Mouse (Mus musculus) cerebellum, adult 2 months (tissue): ENCODE data around the gene Rragc.

Experiments
- CTCF ChIP-seq: fragments of 200-500 bp; IDR thresholded peaks from 2 replicates; pipeline ENCODE4 v1.5.1; 2011; ENCODE audit warnings: low read depth, mild to moderate bottlenecking, control low read depth, low read length, moderate library complexity, borderline replicate concordance; ENCODE audit not compliant: insufficient read depth
- POLR2A ChIP-seq: fragments of 200-500 bp; IDR thresholded peaks from 2 replicates; pipeline ENCODE4 v1.6.1; 2011; ENCODE audit warnings: low read length, control low read depth, borderline replicate concordance; ENCODE audit not compliant: insufficient read depth

DNA sequence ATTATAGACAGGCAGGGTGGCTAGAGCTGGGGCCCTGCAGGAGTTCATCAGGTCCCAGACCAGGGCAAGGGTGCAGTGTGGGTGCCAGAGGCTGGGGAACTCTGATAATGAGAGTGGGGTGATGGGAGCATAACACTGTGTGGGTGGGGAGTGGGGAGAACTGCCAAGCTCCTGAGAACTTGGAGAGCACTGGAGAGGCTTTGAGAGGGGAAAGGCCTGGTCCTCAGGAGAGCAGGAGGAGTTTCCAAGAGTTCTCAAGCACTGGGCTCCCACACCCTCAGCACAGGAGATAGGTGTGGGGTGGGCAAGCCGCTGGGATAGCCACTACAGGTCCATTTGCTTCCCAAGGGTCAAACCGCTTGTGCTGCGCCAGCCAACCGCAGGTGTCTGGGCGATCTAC is 23.5 kb upstream of the Rragc start:
- TF ChIP-seq POLR2A (no peak), CTCF (no peak)
